Mouse (Mus musculus) ES-Bruce4 (cell line): ENCODE measurements around the gene Pepd. TPM values are rescaled to one million over a fixed set of nuclear protein-coding genes. Genes with fewer than 3 reads are reported as not detected.

ENCODE experiments used
- H3K27ac ChIP-seq: 2 replicates; pipeline ENCODE4 v1.5.1; 2012; ENCODE audit warnings: low read length, inconsistent platforms; ENCODE audit not compliant: insufficient read depth
- H3K27me3 ChIP-seq: 2 replicates; pipeline ENCODE4 v1.6.1; 2012; ENCODE audit warnings: mild to moderate bottlenecking, low read length, inconsistent platforms; ENCODE audit not compliant: control insufficient read depth, poor library complexity, insufficient read depth, severe bottlenecking
- H3K36me3 ChIP-seq: 2 replicates; pipeline ENCODE4 v1.6.1; 2012; ENCODE audit warnings: inconsistent platforms, mild to moderate bottlenecking, low read length, moderate library complexity; ENCODE audit not compliant: control insufficient read depth, poor library complexity, insufficient read depth, severe bottlenecking
- H3K4me1 ChIP-seq: one replicate; pipeline ENCODE4 v1.8.1; 2011; ENCODE audit warnings: low read length; ENCODE audit not compliant: control insufficient read depth, insufficient read depth
- H3K4me3 ChIP-seq: 2 replicates; pipeline ENCODE4 v1.5.1; 2011; ENCODE audit warnings: low read depth, mild to moderate bottlenecking, low read length
- H3K9ac ChIP-seq: 2 replicates; pipeline ENCODE4 v1.6.1; 2012; ENCODE audit warnings: low read depth, mild to moderate bottlenecking, inconsistent platforms; ENCODE audit not compliant: poor library complexity, severe bottlenecking
- H3K9me3 ChIP-seq: replicated peaks from 2 replicates; pipeline ENCODE4 v1.6.1; 2012; ENCODE audit warnings: mild to moderate bottlenecking, low read length, inconsistent platforms; ENCODE audit not compliant: control insufficient read depth, poor library complexity, insufficient read depth, severe bottlenecking
- CTCF ChIP-seq: IDR thresholded peaks from one replicate; pipeline ENCODE4 v1.8.1; 2011; ENCODE audit warnings: low read depth, low read length
- EP300 ChIP-seq: IDR thresholded peaks from 2 replicates; pipeline ENCODE4 v1.6.1; 2011; ENCODE audit warnings: low read depth, low read length; ENCODE audit not compliant: insufficient read depth
- POLR2A ChIP-seq: IDR thresholded peaks from one replicate; pipeline ENCODE4 v1.8.1; 2011; ENCODE audit warnings: low read length; ENCODE audit not compliant: insufficient read depth
- polyA plus RNA-seq: library from polyadenylated mRNA; stranded (reverse); fragments of >200 nt; gene quantifications from 2 replicates; pipeline ENCODE4 v1.2.4, GENCODE M21; 2011; ENCODE audit warnings: low read depth; ENCODE audit not compliant: missing spikeins, insufficient read depth, insufficient read length

Pepd gene
- polyA plus RNA-seq, 1 experiment, result 17.7 TPM

GRCm38 (mm10) chr7:35043266-35043817, 131.2 kb downstream of the Pepd start:
- Histone ChIP-seq H3K9me3 (no peaks in the 10 kb centered on the region), H3K27ac (no peak overlapping the region), H3K27me3 (no peaks in the 10 kb centered on the region), H3K4me3 (no peak overlapping the region), H3K9ac (no peak overlapping the region), H3K4me1 (no peaks in the 10 kb centered on the region), H3K36me3 (peaks cover 21% of the 10 kb centered on the region)
- TF ChIP-seq EP300, result no peak
- TF ChIP-seq CTCF, result no peak
- TF ChIP-seq POLR2A, result no peak

GRCm38 (mm10) chr7:35044719-35045118, 132.5 kb downstream of the Pepd start:
- Histone ChIP-seq H3K4me3 (no peak overlapping the region), H3K4me1 (no peaks in the 10 kb centered on the region), H3K36me3 (peaks cover 24% of the 10 kb centered on the region), H3K9ac (no peak overlapping the region), H3K9me3 (no peaks in the 10 kb centered on the region), H3K27ac (no peak overlapping the region), H3K27me3 (no peaks in the 10 kb centered on the region)
- no peak for TF ChIP-seq CTCF
- no peak for TF ChIP-seq EP300
- TF ChIP-seq POLR2A, result no peak

GRCm38 (mm10) chr7:35046091-35046490, 133.9 kb downstream of the Pepd start:
- H3K27me3 ChIP-seq, result no peaks in the 10 kb centered on the region
- no peaks in the 10 kb centered on the region for H3K9me3 ChIP-seq
- peaks cover 31% of the 10 kb centered on the region for H3K36me3 ChIP-seq
- no peak overlapping the region for H3K9ac ChIP-seq
- H3K4me1 ChIP-seq, result no peaks in the 10 kb centered on the region
- TF ChIP-seq EP300 (no peak), CTCF (no peak), POLR2A (no peak)
- no peak overlapping the region for H3K4me3 ChIP-seq
- H3K27ac ChIP-seq, result no peak overlapping the region

GRCm38 (mm10) chr7:35050540-35050939, 138.4 kb downstream of the Pepd start:
- Histone ChIP-seq H3K9me3 (no peaks in the 10 kb centered on the region), H3K4me1 (no peaks in the 10 kb centered on the region), H3K36me3 (peaks cover 18% of the 10 kb centered on the region), H3K27ac (no peak overlapping the region), H3K27me3 (no peaks in the 10 kb centered on the region), H3K9ac (no peak overlapping the region), H3K4me3 (no peak overlapping the region)
- TF ChIP-seq EP300 (no peak), POLR2A (no peak), CTCF (no peak)

- Histone ChIP-seq H3K27me3 (no peaks in the 10 kb centered on the region), H3K4me3 (no peak overlapping the region)
- TF ChIP-seq POLR2A (no peak), CTCF (no peak), EP300 (no peak)
Observed at GRCm38 (mm10) chr7:35053161-35053560, 141.0 kb downstream of the Pepd start.

GRCm38 (mm10) chr7:35054286-35054685, 142.1 kb downstream of the Pepd start:
- Histone ChIP-seq H3K9me3 (no peaks in the 10 kb centered on the region), H3K27ac (no peak overlapping the region), H3K36me3 (peaks cover 8% of the 10 kb centered on the region), H3K4me3 (no peak overlapping the region), H3K9ac (no peak overlapping the region), H3K27me3 (no peaks in the 10 kb centered on the region), H3K4me1 (peaks cover 1% of the 10 kb centered on the region)
- TF ChIP-seq EP300, result no peak
- TF ChIP-seq CTCF, result no peak

More at GRCm38 (mm10) chr7:35053161-35053560, 141.0 kb downstream of the Pepd start:
- no peak overlapping the region for H3K27ac ChIP-seq
- no peaks in the 10 kb centered on the region for H3K9me3 ChIP-seq
- H3K36me3 ChIP-seq, result peaks cover 10% of the 10 kb centered on the region
- no peak overlapping the region for H3K9ac ChIP-seq
- H3K4me1 ChIP-seq, result peaks cover 1% of the 10 kb centered on the region
